ENCODE assay signal across 10 mouse cellular contexts in the genomic region with DNA sequence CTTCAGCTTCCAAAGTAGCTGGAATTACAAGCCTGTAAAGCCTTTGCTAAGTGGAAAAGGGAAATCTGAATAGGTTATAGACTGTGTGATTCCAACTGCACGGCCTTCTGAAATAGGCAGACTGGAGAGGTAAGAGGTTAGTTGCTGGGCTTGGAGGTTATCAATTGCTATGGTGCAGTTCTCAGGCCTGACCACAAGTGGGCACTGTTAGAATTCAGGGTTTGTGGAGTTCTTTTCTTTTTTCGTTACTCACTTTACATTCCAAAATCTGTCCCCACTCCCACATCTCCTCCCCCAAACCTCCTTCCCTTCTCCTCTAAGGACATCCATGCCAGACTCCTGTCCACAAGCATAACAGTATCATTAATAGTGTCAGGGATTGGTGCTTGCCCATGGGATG. TPM values are rescaled to one million over a fixed set of nuclear protein-coding genes. Genes with fewer than 3 reads are reported as not detected.
DNase-seq lines count a peak whose midpoint lies in the region; ATAC-seq and TF ChIP-seq lines count a peak whose summit lies in the region.
"Had no signal": no experiment of that assay in that cellular context is flagged by ENCODE, and none has a peak within 500 bp of the region (broad histone marks: within the 10 kb centered on the region; RNA-seq: fewer than 3 reads in every experiment).

No protein-coding gene starts in this region.

- H3K27ac ChIP-seq in heart, embryonic 11.5 days (ENCODE audit: low read depth, low read length): no peak overlapping the region
- no peak overlapping the region for H3K27ac ChIP-seq in thymus, adult 2 months (ENCODE audit: control insufficient read depth, insufficient read depth, low read length)

- no peak for TF ChIP-seq POLR2A in thymus, adult 2 months (IDR thresholded peaks at IDR 0.05; ENCODE audit: control insufficient read depth, extremely low read depth, insufficient read depth, low read length, poor library complexity)
- TF ChIP-seq POLR2A in brain, embryonic 14.5 days (IDR thresholded peaks at IDR 0.05; ENCODE audit: borderline replicate concordance, extremely low read depth, insufficient read depth, insufficient read length, poor library complexity, severe bottlenecking): no peak

- ATAC-seq in heart, embryonic 11.5 days (replicated peaks; ENCODE audit: insufficient number of reproducible peaks, low FRiP score, low TSS enrichment): no peak
- ATAC-seq in inflammation-experienced regulatory T-cells, adult 6 months: peak; percentile 63
- peak; percentile 62; the same call in 1 of the 2 replicates for ATAC-seq in neutrophil, adult 5-6 weeks (ENCODE audit: extremely low read depth, insufficient number of reproducible peaks, low FRiP score, poor library complexity, severe bottlenecking)

- no peak for TF ChIP-seq CTCF in thymus, adult 2 months (IDR thresholded peaks at IDR 0.05; ENCODE audit: borderline replicate concordance, control insufficient read depth, extremely low read depth, insufficient read depth, low read length, poor library complexity)
- peak; percentile 71; the same call in 1 of the 2 replicates for TF ChIP-seq CTCF in brain, embryonic 14.5 days (IDR thresholded peaks at IDR 0.05; ENCODE audit: borderline replicate concordance, extremely low read depth, insufficient read depth, insufficient read length)

- no peaks in the 10 kb centered on the region for H3K4me1 ChIP-seq in heart, embryonic 11.5 days (ENCODE audit: control insufficient read depth, insufficient read depth, low read length)
- no peaks in the 10 kb centered on the region for H3K4me1 ChIP-seq in thymus, adult 2 months (replicated peaks; ENCODE audit: control insufficient read depth, insufficient read depth, low read length)

- H3K27me3 ChIP-seq in heart, embryonic 11.5 days (ENCODE audit: control insufficient read depth, insufficient read depth, low read length): no peaks in the 10 kb centered on the region
- H3K27me3 ChIP-seq in thymus, adult 2 months (ENCODE audit: control insufficient read depth, insufficient read depth, low read length): no peaks in the 10 kb centered on the region

- H3K4me3 ChIP-seq in heart, embryonic 11.5 days (ENCODE audit: low read depth, low read length): no peak overlapping the region
- H3K4me3 ChIP-seq in thymus, adult 2 months (ENCODE audit: control insufficient read depth, insufficient read depth, low read length): no peak overlapping the region

- H3K4me2 ChIP-seq in heart, embryonic 11.5 days: no peak overlapping the region

- WGBS in heart, embryonic 11.5 days (ENCODE audit: insufficient replicate concordance): 29% methylated on average over 2 of the region's 2 CpGs
- WGBS in thymus, adult 2 months: 26% methylated on average over 2 of the region's 2 CpGs

- no peak overlapping the region for H3K9ac ChIP-seq in heart, embryonic 11.5 days (ENCODE audit: low read depth, low read length)

- DNase-seq in heart, adult 8-10 months (ENCODE audit: low spot score): peak; percentile 33
- peak; percentile 57 for DNase-seq in thymus, adult 2 months
- DNase-seq in thymus, adult 18-20 months: no peak
- DNase-seq in brain, embryonic 14.5 days (ENCODE audit: low read depth): peak; percentile 32
- DNase-seq in layer of hippocampus, adult 9-11 months: no peak

- H3K36me3 ChIP-seq in heart, embryonic 11.5 days (ENCODE audit: control insufficient read depth, insufficient read depth, low read length): peaks cover 11% of the 10 kb centered on the region
- peaks cover 15% of the 10 kb centered on the region; the same call in 1 of the 2 replicates for H3K36me3 ChIP-seq in thymus, adult 2 months (ENCODE audit: control insufficient read depth, insufficient read depth, low read length)

- H3K9me3 ChIP-seq in heart, embryonic 11.5 days (replicated peaks; ENCODE audit: control insufficient read depth, low read length): no peaks in the 10 kb centered on the region

RNA-seq across cellular contexts. Expression of gene Selenow, which starts 8.0 kb away (rescaled TPM):
- 100 to 1,000 TPM; 183 to 219 (median 204) TPM for total RNA-seq in heart, adult 8-10 months (2022)
- 726 and 772 TPM in 2 replicates for polyA plus RNA-seq in heart, embryonic 11.5 days (2014; fragmentation: Nextera tagmentation; extraction: Ambion mirVana)
- polyA plus RNA-seq in thymus, adult 2 months (2012; rRNA removed): 408 and 474 TPM in 2 replicates
- polyA plus RNA-seq in brain, embryonic 14.5 days (2012; rRNA removed): 874 and 948 TPM in 2 replicates
- polyA plus RNA-seq in inflammation-experienced regulatory T-cells, adult 6 months (2017; shearing (Covaris generic)): 100 to 1,000 TPM; 681 to 943 (median 889) TPM
- 51.3 and 62.1 TPM in 2 replicates for total RNA-seq in neutrophil, adult 5-6 weeks (2017)

RNA-seq across cellular contexts. Expression of gene Nop53, which starts 31.6 kb away (rescaled TPM):
- total RNA-seq in heart, adult 8-10 months (2022): 100 to 1,000 TPM; 121 to 147 (median 136) TPM
- 130 and 137 TPM in 2 replicates for polyA plus RNA-seq in heart, embryonic 11.5 days (2014; fragmentation: Nextera tagmentation; extraction: Ambion mirVana)
- polyA plus RNA-seq in thymus, adult 2 months (2012; rRNA removed): 170 and 192 TPM in 2 replicates
- polyA plus RNA-seq in brain, embryonic 14.5 days (2012; rRNA removed): 134 and 141 TPM in 2 replicates
- 100 to 1,000 TPM; 272 to 320 (median 288) TPM for polyA plus RNA-seq in inflammation-experienced regulatory T-cells, adult 6 months (2017; shearing (Covaris generic))
- 260 and 300 TPM in 2 replicates for total RNA-seq in neutrophil, adult 5-6 weeks (2017)

RNA-seq across cellular contexts. Expression of gene Crxos, which starts 31.8 kb away (rescaled TPM):
- not detected for total RNA-seq in heart, adult 8-10 months (2022)
- not detected in 2 replicates for polyA plus RNA-seq in heart, embryonic 11.5 days (2014; fragmentation: Nextera tagmentation; extraction: Ambion mirVana)
- polyA plus RNA-seq in thymus, adult 2 months (2012; rRNA removed): 0.55 TPM in 1 of 2 replicates, not detected in the other
- 0.03 and 0.10 TPM in 2 replicates for polyA plus RNA-seq in brain, embryonic 14.5 days (2012; rRNA removed)
- not detected for polyA plus RNA-seq in inflammation-experienced regulatory T-cells, adult 6 months (2017; shearing (Covaris generic))
- total RNA-seq in neutrophil, adult 5-6 weeks (2017): not detected in 2 replicates
- total RNA-seq: left cerebral cortex, postnatal 25 days had no signal
- polyA plus RNA-seq: embryonic facial prominence, embryonic 14.5 days had no signal

RNA-seq across cellular contexts. Expression of gene Crx, which starts 34.5 kb away (rescaled TPM):
- not detected for total RNA-seq in heart, adult 8-10 months (2022)
- polyA plus RNA-seq in heart, embryonic 11.5 days (2014; fragmentation: Nextera tagmentation; extraction: Ambion mirVana): not detected in 2 replicates
- 0.16 TPM in 1 of 2 replicates, not detected in the other for polyA plus RNA-seq in thymus, adult 2 months (2012; rRNA removed)
- 0.08 and 0.18 TPM in 2 replicates for polyA plus RNA-seq in brain, embryonic 14.5 days (2012; rRNA removed)
- not detected for polyA plus RNA-seq in inflammation-experienced regulatory T-cells, adult 6 months (2017; shearing (Covaris generic))
- not detected in 2 replicates for total RNA-seq in neutrophil, adult 5-6 weeks (2017)
- total RNA-seq: left cerebral cortex, postnatal 25 days had no signal
- polyA plus RNA-seq: embryonic facial prominence, embryonic 14.5 days had no signal

RNA-seq across cellular contexts. Expression of gene Ehd2, which starts 53.1 kb away (rescaled TPM):
- total RNA-seq in heart, adult 8-10 months (2022): 10 to 100 TPM; 54.4 to 95.0 (median 82.9) TPM
- polyA plus RNA-seq in heart, embryonic 11.5 days (2014; fragmentation: Nextera tagmentation; extraction: Ambion mirVana): 16.3 and 23.4 TPM in 2 replicates
- polyA plus RNA-seq in thymus, adult 2 months (2012; rRNA removed): 15.0 and 17.4 TPM in 2 replicates
- 6.5 and 9.7 TPM in 2 replicates for polyA plus RNA-seq in brain, embryonic 14.5 days (2012; rRNA removed)
- under 1 TPM in 2 of 3 experiments, not detected in 1; 0.19 to 0.34 TPM for polyA plus RNA-seq in inflammation-experienced regulatory T-cells, adult 6 months (2017; shearing (Covaris generic))
- total RNA-seq in neutrophil, adult 5-6 weeks (2017): 2.1 and 3.1 TPM in 2 replicates

Comparison
In these comparisons a context has a peak if more than half of its experiments do, and no peak if none do; other contexts are left out.
1. DNase-seq: peak in heart, adult 8-10 months (single experiment), thymus, adult 2 months (single experiment) and brain, embryonic 14.5 days (single experiment); none in thymus, adult 18-20 months (0 of 2) and layer of hippocampus, adult 9-11 months (single experiment).